ENCODE assay signal across 20 mouse cellular contexts in the genomic region with DNA sequence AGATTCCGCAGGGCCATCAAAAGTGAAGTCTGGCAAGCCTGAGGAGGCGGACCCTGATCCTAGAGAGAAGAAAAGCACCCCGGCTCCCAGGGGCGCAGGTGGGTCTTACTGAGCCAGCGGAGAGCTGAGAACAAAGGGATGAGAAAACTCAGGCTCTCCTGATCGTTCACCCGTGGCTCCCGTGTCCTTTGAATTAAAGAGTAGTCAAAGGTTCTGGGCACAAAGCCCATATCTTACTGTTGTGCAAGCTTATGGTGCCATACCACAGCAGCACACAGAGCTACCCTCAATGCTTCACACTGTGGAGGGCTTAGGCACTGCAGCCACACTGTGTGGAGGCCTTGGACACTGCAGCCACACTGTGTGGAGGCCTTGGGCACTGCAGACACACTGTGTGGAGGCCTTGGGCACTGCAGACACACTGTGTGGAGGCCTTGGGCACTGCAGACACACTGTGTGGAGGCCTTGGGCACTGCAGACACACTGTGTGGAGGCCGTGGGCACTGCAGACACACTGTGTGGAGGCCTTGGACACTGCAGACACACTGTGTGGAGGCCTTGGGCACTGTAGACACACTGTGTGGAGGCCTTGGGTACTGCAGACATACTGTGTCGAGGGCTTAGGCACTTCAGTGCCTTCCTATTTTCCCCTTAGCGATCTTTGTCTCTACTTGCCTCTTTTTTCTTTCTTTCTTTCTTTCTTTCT. TPM values are rescaled to one million over a fixed set of nuclear protein-coding genes. Genes with fewer than 3 reads are reported as not detected.
DNase-seq lines count a peak whose midpoint lies in the region; ATAC-seq and TF ChIP-seq lines count a peak whose summit lies in the region.
"Had no signal": no experiment of that assay in that cellular context is flagged by ENCODE, and none has a peak within 500 bp of the region (broad histone marks: within the 10 kb centered on the region; RNA-seq: fewer than 3 reads in every experiment).

No protein-coding gene starts in this region.

- peaks cover 71% of the 10 kb centered on the region for H3K36me3 ChIP-seq in forebrain, embryonic 14.5 days (ENCODE audit: control insufficient read depth, insufficient read depth, low read length)
- no peaks in the 10 kb centered on the region; the same call in 1 of the 2 replicates for H3K36me3 ChIP-seq in forebrain, embryonic 11.5 days (ENCODE audit: control insufficient read depth, insufficient read depth, low read length)
- peaks cover 69% of the 10 kb centered on the region for H3K36me3 ChIP-seq in liver, postnatal 0 days (replicated peaks; ENCODE audit: insufficient read depth, low read length)
- H3K36me3 ChIP-seq in liver, embryonic 12.5 days, result peaks cover 85% of the 10 kb centered on the region

- 64% methylated on average over 11 of the region's 11 CpGs for WGBS in forebrain, embryonic 14.5 days
- 87% methylated on average over 11 of the region's 11 CpGs for WGBS in forebrain, embryonic 11.5 days
- WGBS in liver, postnatal 0 days (ENCODE audit: insufficient replicate concordance), result 83% methylated on average over 11 of the region's 11 CpGs
- WGBS in liver, embryonic 12.5 days (ENCODE audit: insufficient replicate concordance), result 85% methylated on average over 11 of the region's 11 CpGs

- no peaks in the 10 kb centered on the region for H3K9me3 ChIP-seq in forebrain, embryonic 14.5 days (replicated peaks; ENCODE audit: control insufficient read depth, low read length)
- no peaks in the 10 kb centered on the region for H3K9me3 ChIP-seq in forebrain, embryonic 11.5 days (ENCODE audit: control insufficient read depth, low read length)
- no peaks in the 10 kb centered on the region for H3K9me3 ChIP-seq in liver, postnatal 0 days (ENCODE audit: low read length)
- H3K9me3 ChIP-seq in liver, embryonic 12.5 days (replicated peaks), result no peaks in the 10 kb centered on the region
- H3K9me3 ChIP-seq: hindbrain, embryonic 13.5 days; intestine, embryonic 15.5 days; limb, embryonic 13.5 days; lung, embryonic 15.5 days; neural tube, embryonic 15.5 days had no signal

- 0 out of 2 replicates have a peak, but pooled peaks have one; percentile 30 for TF ChIP-seq CTCF in liver, postnatal 0 days (IDR thresholded peaks at IDR 0.05; ENCODE audit: low read depth)
- no peak for TF ChIP-seq CTCF in brain, embryonic 14.5 days (IDR thresholded peaks at IDR 0.05; ENCODE audit: borderline replicate concordance, extremely low read depth, insufficient read depth, insufficient read length)

- no peak overlapping the region for H3K9ac ChIP-seq in forebrain, embryonic 14.5 days (ENCODE audit: low read length)
- H3K9ac ChIP-seq in forebrain, embryonic 11.5 days (ENCODE audit: low read length), result no peak overlapping the region
- H3K9ac ChIP-seq in liver, postnatal 0 days (replicated peaks), result no peak overlapping the region
- H3K9ac ChIP-seq in liver, embryonic 12.5 days, result no peak overlapping the region
- H3K9ac ChIP-seq: hindbrain, embryonic 13.5 days; intestine, embryonic 15.5 days; limb, embryonic 13.5 days; lung, embryonic 15.5 days; neural tube, embryonic 15.5 days had no signal

- H3K4me1 ChIP-seq in forebrain, embryonic 14.5 days (ENCODE audit: control insufficient read depth, insufficient read depth, low read length), result peaks cover 5% of the 10 kb centered on the region; the same call in 1 of the 2 replicates
- peaks cover 6% of the 10 kb centered on the region; the same call in 1 of the 2 replicates for H3K4me1 ChIP-seq in forebrain, embryonic 11.5 days (replicated peaks; ENCODE audit: control insufficient read depth, insufficient read depth, low read length)
- no peaks in the 10 kb centered on the region for H3K4me1 ChIP-seq in liver, postnatal 0 days (ENCODE audit: insufficient read depth)
- H3K4me1 ChIP-seq in liver, embryonic 12.5 days, result no peaks in the 10 kb centered on the region
- H3K4me1 ChIP-seq: intestine, embryonic 15.5 days; limb, embryonic 13.5 days; neural tube, embryonic 15.5 days had no signal

- ATAC-seq in forebrain, embryonic 14.5 days, result no peak
- ATAC-seq in forebrain, embryonic 11.5 days (replicated peaks; ENCODE audit: low FRiP score), result no peak
- ATAC-seq in liver, postnatal 0 days, result peak; percentile 80
- no peak for ATAC-seq in liver, embryonic 12.5 days
- ATAC-seq: intestine, embryonic 15.5 days had no signal

- no peaks in the 10 kb centered on the region for H3K27me3 ChIP-seq in forebrain, embryonic 14.5 days (replicated peaks; ENCODE audit: control insufficient read depth, insufficient read depth, low read length)
- no peaks in the 10 kb centered on the region for H3K27me3 ChIP-seq in forebrain, embryonic 11.5 days (ENCODE audit: control insufficient read depth, insufficient read depth, low read length)
- H3K27me3 ChIP-seq in liver, postnatal 0 days (ENCODE audit: insufficient read depth, low read length), result no peaks in the 10 kb centered on the region
- H3K27me3 ChIP-seq in liver, embryonic 12.5 days (replicated peaks), result no peaks in the 10 kb centered on the region
- H3K27me3 ChIP-seq: hindbrain, embryonic 13.5 days; intestine, embryonic 15.5 days; limb, embryonic 13.5 days; lung, embryonic 15.5 days; neural tube, embryonic 15.5 days had no signal

- peak; percentile 41 for DNase-seq in forebrain, embryonic 14.5 days (ENCODE audit: low spot score)
- no peak for DNase-seq in forebrain, embryonic 11.5 days (ENCODE audit: low spot score)
- DNase-seq in liver, postnatal 0 days, result peak; percentile 43
- DNase-seq in brain, embryonic 14.5 days (ENCODE audit: low read depth), result peak; percentile 44
- DNase-seq in kidney, postnatal 36 days, result peak; percentile 64 to 85
- DNase-seq in cerebellum, adult 11 months, result no peak
- DNase-seq in cerebellum, postnatal 10 days, result no peak
- DNase-seq: B cell, adult 2 months; cerebellum, postnatal 14 days; gastrocnemius, postnatal 14 days; heart, postnatal 10 days; midbrain, embryonic 14.5 days; thymus, postnatal 25 days had no signal

- no peak overlapping the region for H3K27ac ChIP-seq in forebrain, embryonic 14.5 days (ENCODE audit: low read depth, low read length)
- no peak overlapping the region for H3K27ac ChIP-seq in forebrain, embryonic 11.5 days (ENCODE audit: low read depth, low read length)
- 0 out of 2 replicates have a peak overlapping the region, but pooled peaks have one; percentile 12 for H3K27ac ChIP-seq in liver, postnatal 0 days (ENCODE audit: low read depth)
- H3K27ac ChIP-seq in liver, embryonic 12.5 days, result no peak overlapping the region
- H3K27ac ChIP-seq: hindbrain, embryonic 13.5 days; intestine, embryonic 15.5 days; limb, embryonic 13.5 days; lung, embryonic 15.5 days; neural tube, embryonic 15.5 days had no signal

- no peak overlapping the region for H3K4me3 ChIP-seq in forebrain, embryonic 14.5 days (ENCODE audit: low read depth, low read length)
- H3K4me3 ChIP-seq in forebrain, embryonic 11.5 days (ENCODE audit: low read depth, low read length), result no peak overlapping the region
- H3K4me3 ChIP-seq in liver, postnatal 0 days (ENCODE audit: low read depth, low read length), result no peak overlapping the region
- H3K4me3 ChIP-seq in liver, embryonic 12.5 days, result no peak overlapping the region
- H3K4me3 ChIP-seq: hindbrain, embryonic 13.5 days; intestine, embryonic 15.5 days; limb, embryonic 13.5 days; lung, embryonic 15.5 days; myocyte; neural tube, embryonic 15.5 days had no signal

- TF ChIP-seq POLR2A in brain, embryonic 14.5 days (IDR thresholded peaks at IDR 0.05; ENCODE audit: borderline replicate concordance, extremely low read depth, insufficient read depth, insufficient read length, poor library complexity, severe bottlenecking), result no peak

- H3K4me2 ChIP-seq in forebrain, embryonic 14.5 days (ENCODE audit: low read length), result no peak overlapping the region
- H3K4me2 ChIP-seq in forebrain, embryonic 11.5 days (ENCODE audit: low read depth, low read length, severe bottlenecking), result no peak overlapping the region
- no peak overlapping the region for H3K4me2 ChIP-seq in liver, postnatal 0 days (ENCODE audit: low read depth, low read length)
- H3K4me2 ChIP-seq in liver, embryonic 12.5 days, result no peak overlapping the region
- H3K4me2 ChIP-seq: hindbrain, embryonic 13.5 days; intestine, embryonic 15.5 days; limb, embryonic 13.5 days; lung, embryonic 15.5 days; neural tube, embryonic 15.5 days had no signal

- no peak for TF ChIP-seq EP300 in liver, postnatal 0 days (IDR thresholded peaks at IDR 0.05; ENCODE audit: low read depth)

RNA-seq across cellular contexts. Expression of gene Fam209, which starts 5.7 kb away (rescaled TPM):
- 0.44 and 0.67 TPM in 2 replicates for polyA plus RNA-seq in forebrain, embryonic 14.5 days (2014; fragmentation: Nextera tagmentation; extraction: Ambion mirVana)
- 0.39 and 0.97 TPM in 2 replicates for polyA plus RNA-seq in forebrain, embryonic 11.5 days (2014; fragmentation: Nextera tagmentation; extraction: Ambion mirVana)
- not detected in 2 replicates for polyA plus RNA-seq in liver, postnatal 0 days (2015; fragmentation: Nextera tagmentation; extraction: Ambion mirVana)
- polyA plus RNA-seq in liver, embryonic 12.5 days (2016; fragmentation: Nextera tagmentation; extraction: Ambion mirVana), result 0.20 TPM in 1 of 2 replicates, not detected in the other
- 0.37 and 0.57 TPM in 2 replicates for polyA plus RNA-seq in brain, embryonic 14.5 days (2012; rRNA removed)
- polyA plus RNA-seq: hindbrain, embryonic 13.5 days; intestine, embryonic 15.5 days; neural tube, embryonic 15.5 days had no signal

RNA-seq across cellular contexts. Expression of gene Gcnt7, which starts 8.2 kb away (rescaled TPM):
- polyA plus RNA-seq in forebrain, embryonic 14.5 days (2014; fragmentation: Nextera tagmentation; extraction: Ambion mirVana), result 0.28 and 0.58 TPM in 2 replicates
- polyA plus RNA-seq in forebrain, embryonic 11.5 days (2014; fragmentation: Nextera tagmentation; extraction: Ambion mirVana), result 1.5 TPM in 2 replicates
- polyA plus RNA-seq in liver, postnatal 0 days (2015; fragmentation: Nextera tagmentation; extraction: Ambion mirVana), result 0.25 and 0.40 TPM in 2 replicates
- 0.98 and 1.1 TPM in 2 replicates for polyA plus RNA-seq in liver, embryonic 12.5 days (2016; fragmentation: Nextera tagmentation; extraction: Ambion mirVana)
- not detected in 2 replicates for polyA plus RNA-seq in brain, embryonic 14.5 days (2012; rRNA removed)

RNA-seq across cellular contexts. Expression of gene Rtf2, which starts 26.2 kb away (rescaled TPM):
- 106 and 107 TPM in 2 replicates for polyA plus RNA-seq in forebrain, embryonic 14.5 days (2014; fragmentation: Nextera tagmentation; extraction: Ambion mirVana)
- 86.0 and 90.5 TPM in 2 replicates for polyA plus RNA-seq in forebrain, embryonic 11.5 days (2014; fragmentation: Nextera tagmentation; extraction: Ambion mirVana)
- polyA plus RNA-seq in liver, postnatal 0 days (2015; fragmentation: Nextera tagmentation; extraction: Ambion mirVana), result 62.4 and 68.5 TPM in 2 replicates
- 55.6 and 59.2 TPM in 2 replicates for polyA plus RNA-seq in liver, embryonic 12.5 days (2016; fragmentation: Nextera tagmentation; extraction: Ambion mirVana)
- polyA plus RNA-seq in brain, embryonic 14.5 days (2012; rRNA removed), result 63.3 and 66.5 TPM in 2 replicates

Comparison
In these comparisons a context has a peak if more than half of its experiments do, and no peak if none do; other contexts are left out.
1. DNase-seq: peak in forebrain, embryonic 14.5 days (single experiment), liver, postnatal 0 days (single experiment), brain, embryonic 14.5 days (single experiment) and kidney, postnatal 36 days (2 of 2); none in forebrain, embryonic 11.5 days (single experiment), cerebellum, adult 11 months (single experiment) and cerebellum, postnatal 10 days (0 of 2).